Mouse (Mus musculus) skeletal muscle tissue, adult 2 months (tissue): ENCODE data around the gene Tex2.
"Not testable (repeated sequence)": the region's sequence is repeated elsewhere in the genome, so short reads cannot be mapped to it uniquely, and the experiment has no call there.

Experiments used
- DNase-seq: peaks from one replicate; pipeline ENCODE4 v3.0.0-alpha.2; 2012; ENCODE audit warnings: low read depth, low spot score

Tex2 gene

DNA sequence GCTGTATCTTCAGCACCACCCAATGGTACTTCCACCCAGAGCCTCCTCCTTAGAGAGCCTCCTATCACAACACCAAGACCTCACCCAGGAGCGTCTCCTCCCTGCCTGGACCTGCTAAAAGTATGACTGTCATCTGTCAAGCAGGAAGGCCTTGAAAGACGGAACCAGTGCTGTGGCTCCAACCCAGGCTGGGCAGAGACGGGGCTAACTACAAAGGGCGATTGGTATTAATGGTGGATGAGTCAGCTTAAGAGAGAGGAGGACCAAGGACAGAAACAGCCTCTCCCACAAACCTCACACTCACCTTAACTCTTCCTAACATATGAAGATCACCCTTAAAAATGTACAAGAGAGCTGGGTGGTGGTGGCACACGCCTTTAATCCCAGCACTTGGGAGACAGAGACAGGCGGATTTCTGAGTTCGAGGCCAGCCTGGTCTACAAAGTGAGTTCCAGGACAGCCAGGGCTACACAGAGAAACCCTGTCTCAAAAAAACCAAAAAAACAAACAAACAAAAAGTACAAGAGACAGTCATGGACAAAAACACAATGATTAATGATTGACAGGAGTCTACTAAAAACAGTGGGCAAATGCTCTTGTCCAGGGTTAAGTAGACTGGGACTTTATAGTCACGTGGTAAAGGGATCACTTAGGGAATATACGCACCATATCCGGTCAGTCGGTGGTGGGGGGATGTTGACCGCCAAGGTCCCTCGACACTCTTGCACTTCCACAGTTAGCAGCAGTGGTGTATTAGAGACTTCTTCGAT, 101.8 kb downstream of the Tex2 start:
- DNase-seq: no peak

DNA sequence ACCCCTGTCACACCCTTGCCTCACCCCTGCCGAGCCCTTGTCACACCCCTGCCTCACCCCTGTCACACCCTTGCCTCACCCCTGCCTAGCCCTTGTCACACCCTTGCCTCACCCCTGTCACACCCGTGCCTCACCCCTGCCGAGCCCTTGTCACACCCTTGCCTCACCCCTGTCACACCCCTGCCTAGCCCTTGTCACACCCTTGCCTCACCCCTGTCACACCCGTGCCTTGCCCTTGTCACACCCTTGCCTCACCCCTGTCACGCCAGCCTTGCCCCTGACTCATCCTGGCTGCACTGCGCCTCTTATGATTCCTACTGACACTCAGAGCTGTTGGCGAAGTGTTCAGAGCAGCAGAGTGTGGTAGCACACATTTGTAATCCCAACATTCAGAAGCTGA, 105.6 kb downstream of the Tex2 start:
- DNase-seq: no peak

DNA sequence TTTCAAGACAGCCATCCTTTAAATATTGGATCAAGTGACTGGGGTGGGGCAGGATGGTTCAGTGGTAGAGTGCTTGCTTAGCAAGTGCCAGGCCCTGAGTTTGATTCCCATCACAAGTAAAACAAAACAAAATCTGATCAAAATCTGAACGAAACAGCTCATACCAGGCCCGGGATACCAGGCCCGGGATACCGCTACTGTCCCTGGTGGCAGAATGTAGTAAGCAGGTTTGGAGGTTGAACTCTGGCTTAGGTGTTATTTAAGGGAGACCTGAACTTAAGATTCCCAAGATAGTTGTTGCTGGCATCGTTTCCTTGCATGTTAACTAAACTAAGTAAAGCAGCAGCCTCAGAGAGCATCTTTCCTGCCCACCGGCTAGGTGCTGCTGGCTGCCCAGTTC, 107.0 kb downstream of the Tex2 start:
- DNase-seq: no peak

DNA sequence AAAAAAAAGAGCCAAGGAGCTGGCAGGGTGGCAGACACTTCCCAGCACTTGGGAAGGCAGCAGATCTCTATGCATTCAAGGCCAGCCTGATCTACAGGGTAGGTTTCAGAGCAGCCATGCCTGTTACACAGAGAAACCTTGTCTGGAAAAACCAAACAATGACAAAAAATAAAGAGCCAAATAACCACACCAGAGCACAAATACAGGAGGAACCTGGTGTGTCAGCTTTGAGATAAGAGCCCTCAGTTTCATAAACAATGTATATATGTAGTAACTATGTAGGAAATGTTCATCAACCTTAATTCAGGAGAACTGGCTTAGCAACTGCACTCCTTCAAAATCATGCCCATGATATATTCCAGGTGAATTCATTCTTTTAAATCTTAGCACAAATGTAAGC, 109.1 kb downstream of the Tex2 start:
- no peak for DNase-seq

DNA sequence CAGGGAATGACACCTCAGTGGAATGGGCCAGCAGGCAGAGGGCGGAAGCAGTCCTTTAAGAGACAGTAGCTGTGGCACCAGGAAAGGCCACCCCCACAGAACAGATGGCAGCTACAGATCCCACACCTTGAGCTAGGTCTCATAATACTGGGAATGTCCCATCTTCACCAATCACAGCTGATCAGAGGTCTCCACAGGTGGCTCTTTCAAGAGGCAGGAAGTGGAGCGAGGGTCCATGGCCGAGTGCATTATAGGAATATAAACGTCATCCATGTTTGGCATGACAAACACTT, 109.9 kb downstream of the Tex2 start:
- no peak for DNase-seq

DNA sequence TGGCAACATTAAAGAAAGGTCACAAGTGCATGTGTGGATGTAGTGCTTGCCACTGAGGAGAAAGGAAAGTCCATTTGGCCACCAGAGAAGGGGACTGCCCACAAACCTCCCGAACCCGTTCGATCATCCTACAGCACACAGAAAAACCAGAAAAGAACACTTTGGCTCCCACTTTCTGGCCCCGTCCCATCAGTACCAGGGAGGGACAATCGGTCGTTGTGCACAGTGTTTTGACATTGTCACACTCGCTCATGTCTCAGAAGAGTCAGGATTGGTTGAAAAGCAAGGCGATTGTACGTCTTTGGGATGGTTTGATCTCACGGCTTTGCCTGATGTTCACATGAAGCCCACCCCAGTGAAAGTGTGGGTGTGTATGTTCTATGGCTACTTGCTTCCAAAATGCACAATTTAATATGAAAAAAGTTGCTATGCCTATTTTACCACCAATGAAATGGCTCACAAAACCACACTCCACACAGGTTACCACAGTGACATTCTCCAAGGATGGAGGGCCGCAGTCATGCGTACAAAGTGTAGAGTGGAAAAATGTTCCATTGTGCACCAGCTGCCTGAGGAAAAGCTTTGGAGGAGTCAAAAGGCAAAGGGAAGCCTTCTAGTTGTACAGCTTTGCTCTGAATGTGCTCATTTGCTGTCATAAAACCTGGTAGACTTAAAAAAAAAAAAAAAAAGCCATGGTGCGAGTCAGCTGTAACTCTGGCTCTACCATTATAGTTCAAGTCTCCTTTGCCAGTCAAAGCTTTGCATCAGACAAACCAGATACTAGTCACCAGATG, 110.4 kb downstream of the Tex2 start:
- no peak for DNase-seq

DNA sequence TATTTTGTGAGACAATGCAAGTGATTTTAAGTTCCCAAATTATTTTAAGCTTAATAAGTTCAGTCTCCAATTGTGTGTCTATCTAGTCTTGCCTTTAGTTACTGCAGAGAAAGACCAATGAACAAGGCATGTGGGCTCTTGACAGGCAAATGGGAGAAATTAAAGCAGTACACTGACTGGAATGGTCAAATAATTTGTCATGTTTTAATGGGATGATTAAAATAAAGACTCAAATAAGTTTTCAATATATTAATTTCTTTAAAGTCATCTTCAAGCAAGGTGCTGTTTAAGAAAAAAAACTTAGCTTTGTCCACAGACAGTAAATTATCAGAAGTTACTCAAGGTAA, 111.1 kb downstream of the Tex2 start:
- no peak for DNase-seq

DNA sequence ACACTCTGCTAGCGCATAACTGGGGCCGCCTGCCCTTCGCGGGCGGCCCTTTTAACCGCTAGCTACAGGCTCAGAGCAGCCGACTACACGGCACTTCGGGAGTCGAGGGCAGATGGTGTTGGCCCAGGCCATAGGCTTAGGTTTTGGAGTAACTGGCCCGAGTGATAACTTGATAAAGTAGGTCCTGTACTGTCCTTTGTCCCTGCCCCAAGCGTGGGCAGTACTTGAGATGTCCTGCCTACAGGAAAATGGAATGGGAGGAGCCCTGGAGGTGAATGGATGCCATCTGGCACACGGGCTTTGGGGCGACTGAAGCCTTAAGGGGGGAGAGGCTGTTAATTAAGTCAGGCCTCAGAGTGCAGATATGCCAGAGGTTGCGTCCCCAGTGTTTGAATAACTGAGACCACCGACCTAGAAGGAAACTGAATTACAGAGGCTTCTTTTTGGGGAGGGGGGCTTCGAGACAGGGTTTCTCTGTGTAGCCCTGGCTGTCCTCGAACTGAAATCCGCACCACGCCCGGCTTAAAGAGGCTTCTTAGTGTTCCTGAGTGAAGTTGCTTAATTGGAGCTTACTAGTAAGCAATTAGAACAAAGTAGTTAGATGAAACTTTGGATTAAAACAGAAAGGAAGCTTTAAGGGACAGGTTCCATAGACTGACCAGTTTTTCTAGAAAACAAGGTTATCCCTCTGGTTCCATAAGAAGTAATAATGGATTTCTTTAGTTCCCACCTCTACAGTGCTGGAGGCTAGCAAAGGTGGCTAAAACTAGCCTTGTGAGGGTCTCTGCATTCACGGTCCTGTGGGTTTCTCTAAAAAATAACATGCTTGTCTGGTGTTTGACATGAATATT, 111.7 kb downstream of the Tex2 start:
- DNase-seq: peak; percentile 62

DNA sequence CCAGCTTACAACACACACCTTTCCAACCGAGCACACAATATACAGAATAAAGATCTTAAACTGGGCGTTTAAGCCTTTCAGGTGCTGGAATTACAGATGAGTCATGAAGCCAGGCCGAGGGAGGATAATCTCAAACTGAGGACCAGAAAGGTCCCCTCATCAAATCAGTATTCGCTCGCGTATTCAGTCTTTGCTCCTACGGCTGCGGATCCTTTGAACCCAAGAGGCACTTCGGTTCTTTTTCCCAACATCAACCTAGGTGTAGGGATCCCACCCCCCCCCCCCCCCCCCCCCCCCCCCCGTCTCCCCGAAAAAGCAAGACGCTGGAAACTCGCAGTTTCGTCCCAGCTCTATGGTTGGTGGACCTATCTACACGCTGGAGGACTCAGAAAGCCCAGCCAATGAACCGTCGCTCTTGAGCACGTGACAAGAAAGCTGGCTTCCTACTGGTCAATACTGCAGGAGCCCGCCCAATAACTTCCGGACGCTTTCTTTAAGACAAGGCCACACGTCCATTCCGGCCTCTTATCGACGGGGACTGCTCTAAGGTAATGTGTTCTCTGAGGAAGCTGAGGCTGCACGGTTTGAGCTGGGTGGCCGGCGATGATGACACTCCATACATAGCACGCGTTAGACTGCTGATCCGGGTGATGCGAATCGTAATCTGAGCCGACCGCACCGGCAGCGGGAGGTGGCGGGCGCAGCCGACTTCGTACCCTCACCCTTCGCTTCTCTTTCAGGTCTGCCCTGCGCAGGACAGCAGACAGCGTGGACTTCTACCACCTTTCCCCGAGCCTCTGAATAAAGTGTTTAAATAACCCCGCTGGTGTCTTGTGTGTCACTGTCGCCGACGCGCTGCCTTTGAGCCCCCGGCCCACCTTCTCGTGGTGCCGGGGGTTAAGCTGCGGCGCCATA, 112.6 kb downstream of the Tex2 start:
- peak; percentile 99 for DNase-seq

DNA sequence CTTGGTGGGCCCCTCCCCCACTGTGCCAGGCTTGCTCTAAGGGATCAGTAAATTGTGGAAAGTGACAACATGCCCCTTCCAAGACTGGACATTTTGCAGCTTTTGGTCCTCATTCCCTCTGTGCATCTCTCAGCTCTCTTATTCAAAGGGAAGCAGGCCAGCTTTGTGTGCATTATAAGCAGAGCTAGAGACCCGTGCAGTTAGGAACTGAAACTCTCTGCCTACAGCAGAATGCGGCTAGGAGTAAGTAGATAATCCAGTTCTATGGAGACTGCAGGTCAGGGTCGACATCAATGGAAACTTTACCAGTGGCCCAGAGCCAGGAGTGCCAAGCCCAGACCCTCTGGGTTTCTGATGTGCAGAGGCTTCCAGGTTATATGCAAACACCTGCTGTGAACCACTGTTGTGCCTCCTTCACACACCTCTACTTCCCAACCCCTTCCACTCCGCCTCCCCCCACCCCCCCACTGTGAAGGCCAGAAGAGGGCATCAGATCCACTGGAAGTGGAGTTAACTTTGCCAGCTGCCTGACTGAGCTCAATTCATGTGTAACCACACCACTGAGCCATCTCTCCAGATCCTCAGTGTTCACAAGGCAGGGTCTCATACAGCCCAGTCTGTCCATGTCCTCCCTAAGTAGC, 114.4 kb downstream of the Tex2 start:
- no peak for DNase-seq

DNA sequence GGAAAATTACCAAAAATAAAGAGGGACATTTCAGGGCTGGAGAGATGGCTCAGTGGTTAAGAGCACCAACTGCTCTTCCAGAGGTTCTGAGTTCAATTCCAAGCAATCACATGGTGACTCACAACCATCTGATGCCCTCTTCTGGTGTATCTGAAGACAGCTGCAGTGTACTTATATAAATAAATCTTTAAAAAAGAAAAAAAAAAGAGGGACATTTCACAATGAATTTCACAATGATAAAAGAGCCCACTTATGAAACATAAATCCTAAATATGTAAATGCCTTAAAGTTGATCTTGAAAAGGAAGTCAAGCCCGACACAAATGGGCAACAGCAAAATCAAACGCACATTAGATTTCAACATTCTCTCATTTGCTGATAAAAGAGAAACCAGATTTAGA, 115.3 kb downstream of the Tex2 start:
- no peak for DNase-seq

DNA sequence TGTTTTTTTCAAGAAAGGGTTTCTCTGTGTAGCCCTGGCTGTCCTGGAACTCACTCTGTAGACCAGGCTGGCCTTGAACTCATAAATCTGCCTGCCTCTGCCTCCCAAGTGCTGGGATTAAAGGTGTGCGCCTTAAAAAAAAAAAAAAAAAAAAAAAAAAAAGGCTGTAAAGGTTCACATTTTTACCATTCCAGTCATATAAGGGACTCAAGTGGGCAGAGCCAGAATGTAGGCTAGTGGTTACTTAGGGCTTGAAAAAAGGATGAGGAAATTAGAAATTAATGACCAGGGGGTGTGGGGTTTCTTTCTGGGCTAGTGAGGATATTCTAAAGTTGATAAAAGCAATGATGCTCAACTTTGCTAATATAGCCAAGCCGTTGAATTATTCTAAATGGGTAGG, 116.2 kb downstream of the Tex2 start:
- not testable (repeated sequence) for DNase-seq

DNA sequence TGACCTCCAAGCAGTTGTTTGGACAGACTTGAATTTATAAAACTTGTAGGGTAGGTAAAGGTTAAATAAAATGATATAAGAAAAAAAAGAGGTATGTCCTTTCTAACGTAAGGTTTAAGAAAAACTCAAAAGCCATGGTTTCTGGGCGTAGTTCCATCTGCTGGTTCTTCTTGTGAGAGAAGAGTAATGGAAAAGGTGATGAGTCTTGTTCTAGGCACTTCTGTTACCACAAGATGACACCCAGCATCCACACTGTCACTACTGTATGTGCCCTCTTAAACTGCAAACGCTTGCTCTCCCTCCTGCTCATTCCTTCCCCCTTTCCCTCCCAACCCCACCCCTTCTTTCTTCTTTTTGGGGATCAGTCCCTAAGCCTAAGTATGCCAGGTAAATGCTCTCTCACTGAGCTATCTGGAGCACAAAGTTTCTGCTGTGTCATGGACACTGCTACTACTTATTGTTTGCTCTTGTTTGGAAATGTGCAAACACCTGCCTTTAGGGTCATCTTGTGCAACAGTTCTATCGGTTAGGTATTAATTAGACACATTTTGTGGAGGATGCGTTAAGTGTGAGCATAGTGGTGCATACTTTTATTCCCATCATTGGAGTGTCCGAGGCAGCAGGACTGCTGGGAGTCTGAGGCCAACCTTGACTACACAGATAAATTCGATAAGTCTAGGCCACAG, 120.1 kb downstream of the Tex2 start:
- no peak for DNase-seq

DNA sequence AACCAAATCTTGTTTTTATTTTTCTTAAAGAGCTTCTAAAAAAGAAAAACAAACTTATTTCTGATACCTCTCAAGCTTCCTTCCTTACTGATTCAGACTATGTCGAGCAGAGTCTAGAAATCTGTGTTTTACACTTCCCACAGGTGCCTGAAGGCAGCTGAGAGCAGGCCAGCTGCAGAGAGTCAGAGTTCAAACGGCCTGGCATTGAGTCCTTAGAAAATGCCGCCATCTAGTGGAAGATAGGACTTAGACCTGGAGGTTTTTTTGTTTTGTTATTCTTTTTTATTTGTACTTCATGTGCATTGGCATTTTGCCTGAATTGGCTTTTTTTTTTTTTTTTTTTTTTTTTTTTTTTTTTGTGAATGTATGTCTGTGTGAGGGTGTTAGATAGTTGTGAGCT, 121.8 kb downstream of the Tex2 start:
- DNase-seq: peak; percentile 78

DNA sequence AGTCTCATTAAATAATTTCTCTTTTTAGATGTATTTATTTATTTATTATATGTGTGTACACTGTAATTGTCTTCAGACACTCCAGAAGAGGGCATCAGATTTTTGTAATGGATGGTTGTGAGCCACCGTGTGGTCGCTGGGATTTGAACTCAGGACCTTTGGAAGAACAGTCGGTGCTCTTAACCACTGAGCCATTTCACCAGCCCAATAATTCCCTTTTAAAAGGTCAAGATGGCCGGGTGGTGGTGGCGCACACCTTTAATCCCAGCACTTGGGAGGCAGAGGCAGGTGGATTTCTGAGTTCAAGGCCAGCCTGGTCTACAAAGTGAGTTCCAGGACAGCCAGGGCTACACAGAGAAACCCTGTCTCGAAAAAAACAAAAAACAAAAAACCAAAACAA, 122.6 kb downstream of the Tex2 start:
- not testable (repeated sequence) for DNase-seq

DNA sequence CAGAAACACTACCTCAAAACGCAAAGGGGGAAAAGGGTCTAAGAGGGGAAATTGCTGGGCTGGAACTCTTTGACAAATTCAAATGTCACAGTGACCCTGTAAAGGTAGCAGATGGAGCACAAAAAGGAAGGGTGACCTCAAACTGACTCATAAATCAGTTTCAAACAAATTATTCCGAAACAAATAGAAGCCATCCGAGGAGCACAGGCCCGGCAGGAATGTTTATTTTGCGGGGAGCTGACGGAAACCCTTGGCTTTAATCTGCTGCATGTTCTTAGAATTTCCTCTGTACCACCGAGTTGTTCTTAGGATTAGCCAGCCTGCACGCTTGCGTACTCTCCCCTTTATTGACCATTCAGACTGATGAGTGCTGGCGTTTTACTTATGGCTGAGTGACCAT, 123.2 kb downstream of the Tex2 start:
- DNase-seq: no peak

DNA sequence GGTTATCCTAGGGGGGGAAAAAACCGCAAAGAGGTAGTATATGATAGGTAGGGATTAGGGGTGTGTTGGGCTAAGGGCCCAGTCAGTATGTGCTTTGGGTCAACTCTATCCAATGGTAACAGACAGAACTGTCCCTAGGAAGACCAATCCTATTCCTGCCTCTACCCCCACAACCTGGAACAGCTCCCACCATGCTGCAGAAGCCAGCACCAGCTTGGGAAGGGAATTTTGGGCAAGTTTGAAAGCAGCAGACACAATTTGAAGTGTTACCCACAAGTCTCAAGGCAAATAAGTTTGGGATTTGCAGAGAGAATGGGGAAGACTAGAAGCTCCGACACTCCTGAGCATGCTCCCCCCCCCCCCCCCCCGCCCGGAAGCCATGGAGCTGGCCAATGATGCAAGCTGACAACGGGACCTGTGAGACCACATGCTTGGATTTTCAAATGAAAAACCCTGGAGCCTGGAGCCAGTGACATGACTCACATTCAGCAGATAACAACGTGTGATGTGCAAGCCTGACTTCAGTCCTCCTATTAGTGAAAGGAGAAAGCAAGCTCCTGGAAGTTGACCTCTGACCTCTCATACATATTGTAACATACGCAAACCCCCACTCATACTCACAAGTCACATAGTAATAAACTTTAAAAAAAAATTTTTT, 124.1 kb downstream of the Tex2 start:
- no peak for DNase-seq

DNA sequence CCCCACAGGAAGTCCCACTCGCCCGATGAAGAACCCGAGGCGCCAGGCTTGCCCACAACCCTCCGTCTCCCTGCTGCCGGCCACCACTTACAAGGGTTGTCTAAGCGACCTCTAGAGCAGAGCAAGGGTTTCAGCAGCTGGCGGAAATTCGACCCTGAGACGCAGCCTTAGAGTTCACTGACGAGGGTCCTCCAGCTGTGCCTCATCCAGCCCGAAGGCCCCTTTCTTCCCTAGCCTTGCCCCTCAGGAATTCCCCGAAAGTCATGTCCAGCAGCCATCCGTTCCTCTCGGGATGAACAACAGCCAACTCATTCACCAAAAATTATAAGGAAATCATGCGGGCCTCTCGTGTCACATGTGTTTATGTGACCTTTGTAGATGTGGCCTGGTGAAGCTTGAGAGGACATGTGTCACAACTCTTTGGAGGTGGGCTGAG, 125.1 kb downstream of the Tex2 start:
- no peak for DNase-seq

DNA sequence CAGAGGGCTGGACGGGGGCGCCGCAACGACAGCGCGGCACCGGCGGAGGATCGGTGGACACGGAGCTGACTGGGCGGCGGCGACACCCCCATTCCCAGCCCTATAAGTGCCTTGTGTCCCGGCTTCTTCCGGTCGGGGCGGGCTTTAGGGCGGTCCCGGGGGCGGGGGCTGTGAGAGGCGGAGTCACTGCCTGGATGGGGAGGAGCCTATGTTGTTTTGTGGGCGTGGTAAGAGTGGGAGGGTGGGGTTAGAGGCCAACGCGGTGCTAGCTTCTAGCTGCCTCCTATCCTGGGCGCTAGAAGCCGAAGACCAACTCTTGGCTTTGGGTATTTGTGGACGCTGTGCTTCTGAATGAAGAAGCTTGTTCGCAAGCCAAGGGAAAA, 125.5 kb downstream of the Tex2 start, which contains the start of gene Ern1:
Ern1 (minus strand) TSS at position 120 of the 383 bp plus-strand sequence.
- DNase-seq: peak; percentile 94
